Mouse (Mus musculus) limb, embryonic 13.5 days (tissue): ENCODE results near the gene Serpinb9g. TPM values are rescaled to one million over a fixed set of nuclear protein-coding genes. Genes with fewer than 3 reads are reported as not detected.
"Not testable (repeated sequence)": the region's sequence is repeated elsewhere in the genome, so short reads cannot be mapped to it uniquely, and the experiment has no call there.

ENCODE experiments used
- ATAC-seq: fragments of 200-750 bp; cut with Nextera tagmentation; 2 replicates; pipeline ENCODE4 v1.8.0; 2017; ENCODE audit warnings: low read depth, moderate number of reproducible peaks, moderate TSS enrichment; ENCODE audit not compliant: low FRiP score
- H3K27ac ChIP-seq: fragments of 300-500 bp; sonication (generic); 2 replicates; pipeline ENCODE4 v1.5.1; 2015; ENCODE audit warnings: inconsistent platforms, mild to moderate bottlenecking, moderate library complexity
- H3K27me3 ChIP-seq: fragments of 300-500 bp; sonication (generic); 2 replicates; pipeline ENCODE4 v1.6.1; 2015; ENCODE audit warnings: mild to moderate bottlenecking, inconsistent platforms
- H3K36me3 ChIP-seq: fragments of 300-500 bp; sonication (generic); 2 replicates; pipeline ENCODE4 v1.6.1; 2015; ENCODE audit warnings: inconsistent platforms, mild to moderate bottlenecking, moderate library complexity
- H3K4me1 ChIP-seq: fragments of 300-500 bp; sonication (generic); 2 replicates; pipeline ENCODE4 v1.6.1; 2015; ENCODE audit warnings: inconsistent platforms
- H3K4me2 ChIP-seq: fragments of 300-500 bp; sonication (generic); replicated peaks from 2 replicates; pipeline ENCODE4 v1.6.1; 2015; ENCODE audit warnings: inconsistent platforms, mild to moderate bottlenecking, moderate library complexity
- H3K4me3 ChIP-seq: fragments of 300-500 bp; sonication (generic); 2 replicates; pipeline ENCODE4 v1.5.1; 2015; ENCODE audit warnings: moderate library complexity, mild to moderate bottlenecking, inconsistent platforms
- H3K9ac ChIP-seq: fragments of 300-500 bp; sonication (generic); 2 replicates; pipeline ENCODE4 v1.6.1; 2015; ENCODE audit warnings: mild to moderate bottlenecking, inconsistent platforms
- H3K9me3 ChIP-seq: fragments of 300-500 bp; sonication (generic); 2 replicates; pipeline ENCODE4 v1.6.1; 2016; ENCODE audit warnings: inconsistent platforms
- WGBS: fragments of 180-500 bp; shearing (Covaris S2); methylation state at CpG from one replicate; pipeline ENCODE4 v1.1.7; 2015; 5-methylcytosine and 5-hydroxymethylcytosine counted together
- polyA plus RNA-seq: library from polyadenylated mRNA; unstranded; fragments of >200 nt; fragmentation: Nextera tagmentation; extraction: Ambion mirVana; gene quantifications from 2 replicates; pipeline ENCODE4 v1.2.1, GENCODE M21; 2015

The Serpinb9g gene
- not detected in 2 replicates for polyA plus RNA-seq

DNA sequence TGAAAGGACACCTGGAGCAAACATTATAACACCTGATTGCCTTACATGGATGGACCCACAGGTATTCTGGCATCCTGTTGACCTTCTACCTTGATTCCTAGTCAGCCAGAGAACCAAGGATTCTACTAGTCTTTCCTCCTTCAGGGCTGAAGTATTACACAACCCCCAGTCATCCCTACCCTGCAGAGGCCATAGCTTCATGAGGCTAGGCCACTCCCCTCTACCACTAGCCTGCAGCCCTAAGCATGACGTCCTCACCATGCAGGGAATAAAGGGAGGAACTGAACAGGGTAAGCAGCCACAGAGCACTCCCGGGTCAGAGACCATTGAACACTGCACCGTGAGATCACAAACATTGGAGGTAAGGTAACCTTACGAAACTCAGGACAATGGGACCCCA is at the start of gene Serpinb9g:
Gene Serpinb9g, plus strand, starts transcription at position 301 of the 400 bp plus-strand sequence.
- H3K9me3 ChIP-seq, H3K36me3 ChIP-seq, H3K4me1 ChIP-seq, H3K27me3 ChIP-seq, H3K4me3 ChIP-seq, H3K9ac ChIP-seq, ATAC-seq, H3K27ac ChIP-seq, H3K4me2 ChIP-seq: not testable (repeated sequence)
- WGBS: 89% methylated on average over 4 of the region's 4 CpGs

DNA sequence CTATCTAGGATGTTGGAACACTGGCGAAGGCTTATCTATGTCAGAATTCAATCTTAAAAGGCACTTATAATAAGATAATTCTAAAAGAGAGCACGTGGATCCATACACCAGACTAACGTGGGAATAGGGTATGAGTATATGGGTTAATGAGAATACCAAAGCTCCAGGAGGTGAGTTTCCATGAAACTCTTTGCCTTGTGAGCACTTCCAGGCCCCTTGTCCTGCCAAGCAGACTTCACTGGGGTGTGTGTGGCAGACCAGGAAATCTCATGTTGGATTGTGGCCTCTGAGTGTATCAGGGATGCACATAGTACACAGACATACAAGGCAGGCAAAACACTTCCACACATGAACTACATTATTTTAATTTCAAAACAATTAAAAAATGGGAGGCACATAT is 718 bp upstream of the Serpinb9g start:
- H3K4me3 ChIP-seq: not testable (repeated sequence)

DNA sequence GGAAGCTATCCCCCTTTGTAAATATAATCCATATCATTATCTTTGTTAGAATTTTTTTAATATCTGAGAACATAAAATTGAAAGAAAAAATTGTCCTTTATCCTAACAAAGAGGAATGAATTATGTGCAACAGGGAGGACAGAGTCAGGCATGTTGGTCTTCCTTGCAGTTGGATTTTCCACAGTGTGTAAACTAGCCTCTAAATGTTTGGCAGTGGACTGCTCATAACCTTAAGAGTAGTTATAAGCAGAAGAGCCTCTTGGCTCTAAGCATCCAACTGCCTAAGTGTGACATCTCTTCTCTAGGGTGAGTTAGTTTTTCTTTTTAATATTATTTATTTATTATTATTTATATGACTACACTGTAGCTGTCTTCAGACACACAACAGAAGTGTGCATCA is 40.0 kb downstream of the Serpinb9g start:
- H3K4me1 ChIP-seq: no peaks in the 10 kb centered on the region
- H3K27ac ChIP-seq: no peak overlapping the region
- H3K9ac ChIP-seq: no peak overlapping the region
- no peaks in the 10 kb centered on the region; the same call in 1 of the 2 replicates for H3K9me3 ChIP-seq
- H3K4me2 ChIP-seq: no peak overlapping the region
- H3K27me3 ChIP-seq: no peaks in the 10 kb centered on the region
- no peak overlapping the region for H3K4me3 ChIP-seq
- no peak for ATAC-seq
- no peaks in the 10 kb centered on the region for H3K36me3 ChIP-seq

More for the DNA sequence above, 718 bp upstream of the Serpinb9g start:
- not testable (repeated sequence) for H3K4me1 ChIP-seq, H3K4me2 ChIP-seq, H3K27me3 ChIP-seq, H3K9ac ChIP-seq, H3K9me3 ChIP-seq, H3K36me3 ChIP-seq, H3K27ac ChIP-seq, ATAC-seq
- 71% methylated on average over 3 of the region's 3 CpGs for WGBS

DNA sequence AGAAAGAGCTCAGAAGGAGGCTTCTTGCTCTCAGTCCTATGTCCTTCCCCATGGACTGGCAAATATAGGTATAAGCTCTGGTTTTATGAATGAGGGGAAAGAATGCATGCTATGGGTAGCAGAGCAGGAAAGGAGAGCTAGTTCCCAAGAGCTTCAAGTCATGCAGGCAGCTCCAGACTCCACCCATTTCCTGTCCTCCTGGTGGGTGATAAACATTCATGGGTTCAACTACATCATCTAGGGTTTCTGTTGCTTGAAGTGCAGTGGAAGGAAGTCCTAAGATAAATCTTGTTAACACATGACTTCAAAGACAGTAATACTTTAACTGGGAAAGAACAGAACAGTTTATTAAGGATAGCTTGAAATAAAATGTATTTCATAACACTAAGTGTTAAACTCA is 48.2 kb downstream of the Serpinb9g start:
- no peaks in the 10 kb centered on the region for H3K4me1 ChIP-seq
- H3K9me3 ChIP-seq: no peaks in the 10 kb centered on the region
- no peaks in the 10 kb centered on the region for H3K27me3 ChIP-seq
- H3K4me3 ChIP-seq: no peak overlapping the region
- no peak overlapping the region for H3K4me2 ChIP-seq
- H3K9ac ChIP-seq: no peak overlapping the region
- ATAC-seq: no peak
- no peak overlapping the region for H3K27ac ChIP-seq
- H3K36me3 ChIP-seq: no peaks in the 10 kb centered on the region

Other genes with a start within 250 kb of the Serpinb9g start
- not detected in 2 replicates for gene Serpinb9e, start 235.2 kb upstream of the Serpinb9g start, polyA plus RNA-seq
- not detected in 2 replicates for gene Serpinb9f, start 160.7 kb upstream of the Serpinb9g start, polyA plus RNA-seq
- gene Gm11397, start 89.0 kb upstream of the Serpinb9g start, polyA plus RNA-seq: not detected in 2 replicates
- not detected in 2 replicates for gene Serpinb6d, start 176.6 kb downstream of the Serpinb9g start, polyA plus RNA-seq